Comparison of ENCODE assay signal across 21 mouse cellular contexts in the genomic region with DNA sequence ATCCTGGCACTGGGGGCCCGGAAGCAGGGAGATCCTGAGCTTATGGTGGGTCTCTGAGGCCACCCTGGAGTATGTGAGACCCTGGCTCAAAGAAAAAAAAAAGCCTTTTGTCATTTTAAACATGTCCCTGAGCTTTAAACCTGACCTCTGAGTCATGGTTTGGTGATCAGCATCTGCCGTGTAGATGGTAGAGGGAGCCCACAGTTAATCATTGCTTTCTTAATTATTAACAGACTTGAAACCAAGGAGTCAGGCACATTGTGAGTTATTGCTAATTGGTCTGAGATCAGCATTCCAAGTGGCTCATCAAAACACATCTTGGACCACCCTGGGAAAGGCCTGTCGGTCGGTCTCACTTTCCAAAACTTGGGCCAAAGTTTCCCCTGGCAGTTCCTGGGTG. TPM values are rescaled to one million over a fixed set of nuclear protein-coding genes. Genes with fewer than 3 reads are reported as not detected.
A peak's percentile ranks its signal among the peaks of the same experiment; 100 is the strongest.
DNase-seq lines count a peak whose midpoint lies in the region; ATAC-seq and TF ChIP-seq lines count a peak whose summit lies in the region.
"Had no signal": no experiment of that assay in that cellular context is flagged by ENCODE, and none has a peak within 500 bp of the region (broad histone marks: within the 10 kb centered on the region; RNA-seq: fewer than 3 reads in every experiment).

No protein-coding gene starts in this region.

- peak; percentile 9 for DNase-seq in kidney, adult 18-20 months
- no peak for DNase-seq in kidney, postnatal 25 days
- DNase-seq in ES-E14 (ENCODE audit: low read depth, low spot score): no peak
- DNase-seq in forebrain, postnatal 0 days: no peak
- DNase-seq in adrenal gland, postnatal 14 days: no peak
- DNase-seq: adrenal gland, adult 2 months; adrenal gland, postnatal 36 days; cerebellum, adult 2 months; cerebellum, postnatal 14 days; gastrocnemius, postnatal 14 days; heart, adult 2 months; heart, postnatal 14 days had no signal

- H3K4me3 ChIP-seq in ES-E14 (ENCODE audit: insufficient read depth in 1 of 2, low read depth in 1 of 2, low read length in 2 of 2, poor library complexity in 1 of 2, severe bottlenecking in 1 of 2): no peak overlapping the region
- H3K4me3 ChIP-seq in intestine, postnatal 0 days (ENCODE audit: low read depth, low read length): no peak overlapping the region
- H3K4me3 ChIP-seq in kidney, embryonic 16.5 days (ENCODE audit: low read length): no peak overlapping the region
- H3K4me3 ChIP-seq in hindbrain, embryonic 12.5 days: no peak overlapping the region
- no peak overlapping the region for H3K4me3 ChIP-seq in forebrain, postnatal 0 days (ENCODE audit: low read depth, low read length)
- H3K4me3 ChIP-seq: embryonic facial prominence, embryonic 12.5 days; forebrain, embryonic 15.5 days; heart, adult 2 months; heart, embryonic 15.5 days; hindbrain, embryonic 15.5 days had no signal

- H3K36me3 ChIP-seq in ES-E14 (ENCODE audit: control insufficient read depth, insufficient read depth, low read length, poor library complexity, severe bottlenecking): peaks cover 19% of the 10 kb centered on the region; the same call in 1 of the 2 replicates
- peaks cover 13% of the 10 kb centered on the region; the same call in 1 of the 2 replicates for H3K36me3 ChIP-seq in intestine, postnatal 0 days (ENCODE audit: control insufficient read depth, insufficient read depth)
- H3K36me3 ChIP-seq in kidney, embryonic 16.5 days (ENCODE audit: insufficient read depth, low read length): peaks cover 26% of the 10 kb centered on the region
- peaks cover 53% of the 10 kb centered on the region for H3K36me3 ChIP-seq in hindbrain, embryonic 12.5 days
- H3K36me3 ChIP-seq in forebrain, postnatal 0 days (ENCODE audit: insufficient read depth): peaks cover 48% of the 10 kb centered on the region

- no peaks in the 10 kb centered on the region for H3K9me3 ChIP-seq in ES-E14 (ENCODE audit: control insufficient read depth, insufficient read depth, low read depth, low read length)
- H3K9me3 ChIP-seq in intestine, postnatal 0 days (ENCODE audit: control insufficient read depth): no peaks in the 10 kb centered on the region
- no peaks in the 10 kb centered on the region for H3K9me3 ChIP-seq in kidney, embryonic 16.5 days (ENCODE audit: low read length)
- H3K9me3 ChIP-seq in hindbrain, embryonic 12.5 days (replicated peaks): no peaks in the 10 kb centered on the region
- H3K9me3 ChIP-seq in forebrain, postnatal 0 days (ENCODE audit: low read length): no peaks in the 10 kb centered on the region
- H3K9me3 ChIP-seq: embryonic facial prominence, embryonic 12.5 days; forebrain, embryonic 15.5 days; heart, embryonic 15.5 days; hindbrain, embryonic 15.5 days had no signal

- ATAC-seq in intestine, postnatal 0 days: 0 out of 2 replicates have a peak, but pooled peaks have one; percentile 10
- ATAC-seq in kidney, embryonic 16.5 days (ENCODE audit: low FRiP score, low TSS enrichment): peak; percentile 40; the same call in 1 of the 2 replicates
- ATAC-seq in hindbrain, embryonic 12.5 days (ENCODE audit: low FRiP score): no peak
- ATAC-seq in forebrain, postnatal 0 days: no peak
- ATAC-seq: forebrain, embryonic 15.5 days had no signal

- peak overlapping the region; percentile 46 for H3K4me2 ChIP-seq in intestine, postnatal 0 days (replicated peaks; ENCODE audit: low read depth)
- H3K4me2 ChIP-seq in kidney, embryonic 16.5 days (replicated peaks; ENCODE audit: low read depth, low read length): peak overlapping the region; percentile 26
- H3K4me2 ChIP-seq in hindbrain, embryonic 12.5 days (replicated peaks): no peak overlapping the region
- no peak overlapping the region for H3K4me2 ChIP-seq in forebrain, postnatal 0 days (ENCODE audit: low read depth)
- H3K4me2 ChIP-seq: embryonic facial prominence, embryonic 12.5 days; forebrain, embryonic 15.5 days; heart, embryonic 11.5 days; heart, embryonic 15.5 days; hindbrain, embryonic 15.5 days had no signal

- no peak overlapping the region for H3K27ac ChIP-seq in ES-E14 (ENCODE audit: insufficient read depth, low read depth, low read length, poor library complexity, severe bottlenecking)
- H3K27ac ChIP-seq in intestine, postnatal 0 days (ENCODE audit: low read depth, low read length): no peak overlapping the region
- H3K27ac ChIP-seq in kidney, embryonic 16.5 days (ENCODE audit: low read length): peak overlapping the region; percentile 91
- H3K27ac ChIP-seq in hindbrain, embryonic 12.5 days: no peak overlapping the region
- H3K27ac ChIP-seq in forebrain, postnatal 0 days (ENCODE audit: low read depth, low read length): no peak overlapping the region
- H3K27ac ChIP-seq: embryonic facial prominence, embryonic 12.5 days; forebrain, embryonic 15.5 days; heart, adult 2 months; heart, embryonic 15.5 days; hindbrain, embryonic 15.5 days had no signal

- WGBS in intestine, postnatal 0 days: 44% methylated on average over 4 of the region's 4 CpGs
- WGBS in kidney, embryonic 16.5 days: 24% methylated on average over 4 of the region's 4 CpGs
- WGBS in hindbrain, embryonic 12.5 days: 63% methylated on average over 4 of the region's 4 CpGs
- 29% methylated on average over 4 of the region's 4 CpGs for WGBS in forebrain, postnatal 0 days

- in situ Hi-C loops in ES-E14 (cut with MboI; ENCODE audit: low sequenced_read_pairs in 2 of 2, unreplicated experiment in 2 of 2): loop anchor here in 1 of 2 experiments (25.0 kb wide), 1 partner anchor 405 kb away; a partner anchor contains a TSS

- no peaks in the 10 kb centered on the region for H3K27me3 ChIP-seq in intestine, postnatal 0 days (replicated peaks; ENCODE audit: control insufficient read depth, insufficient read depth, low read length)
- no peaks in the 10 kb centered on the region for H3K27me3 ChIP-seq in kidney, embryonic 16.5 days (ENCODE audit: insufficient read depth, low read length)
- H3K27me3 ChIP-seq in hindbrain, embryonic 12.5 days: peaks cover 7% of the 10 kb centered on the region; the same call in 1 of the 2 replicates
- no peaks in the 10 kb centered on the region for H3K27me3 ChIP-seq in forebrain, postnatal 0 days (ENCODE audit: insufficient read depth, low read length)

- H3K4me1 ChIP-seq in ES-E14 (ENCODE audit: control insufficient read depth in 2 of 2, insufficient read depth in 2 of 2, low read length in 2 of 2, poor library complexity in 1 of 2): peaks cover 2 to 7% of the 10 kb centered on the region in 2 experiments; a peak in 1 of 4 replicates
- H3K4me1 ChIP-seq in intestine, postnatal 0 days (replicated peaks; ENCODE audit: control insufficient read depth, insufficient read depth, low read length): peaks cover 3% of the 10 kb centered on the region; the same call in 1 of the 2 replicates
- peaks cover 30% of the 10 kb centered on the region for H3K4me1 ChIP-seq in kidney, embryonic 16.5 days (ENCODE audit: insufficient read depth, low read length)
- H3K4me1 ChIP-seq in hindbrain, embryonic 12.5 days: no peaks in the 10 kb centered on the region
- H3K4me1 ChIP-seq in forebrain, postnatal 0 days (ENCODE audit: insufficient read depth): peaks cover 6% of the 10 kb centered on the region
- H3K4me1 ChIP-seq: embryonic facial prominence, embryonic 12.5 days had no signal

- TF ChIP-seq CTCF in intestine, postnatal 0 days (IDR thresholded peaks at IDR 0.05; ENCODE audit: low read depth): no peak
- no peak for TF ChIP-seq CTCF in forebrain, postnatal 0 days (IDR thresholded peaks at IDR 0.05; ENCODE audit: low read depth)

- H3K9ac ChIP-seq in ES-E14 (ENCODE audit: insufficient read depth, low read depth, low read length, poor library complexity, severe bottlenecking): no peak overlapping the region
- H3K9ac ChIP-seq in intestine, postnatal 0 days (ENCODE audit: low read depth, low read length): no peak overlapping the region
- peak overlapping the region; percentile 53; the same call in 1 of the 2 replicates for H3K9ac ChIP-seq in kidney, embryonic 16.5 days (replicated peaks; ENCODE audit: low read length)
- H3K9ac ChIP-seq in hindbrain, embryonic 12.5 days: no peak overlapping the region
- H3K9ac ChIP-seq in forebrain, postnatal 0 days: no peak overlapping the region
- H3K9ac ChIP-seq: embryonic facial prominence, embryonic 12.5 days; forebrain, embryonic 15.5 days; heart, embryonic 15.5 days; hindbrain, embryonic 15.5 days had no signal

RNA-seq across cellular contexts. Expression of a gene that starts 24.0 kb away (rescaled TPM):
- total RNA-seq in ES-E14 (2012; rRNA removed): 11.9 and 14.1 TPM in 2 replicates
- 6.6 and 7.5 TPM in 2 replicates for polyA plus RNA-seq in intestine, postnatal 0 days (2015; fragmentation: Nextera tagmentation; extraction: Ambion mirVana)
- polyA plus RNA-seq in kidney, embryonic 16.5 days (2015; fragmentation: Nextera tagmentation; extraction: Ambion mirVana): 13.5 and 16.4 TPM in 2 replicates
- polyA plus RNA-seq in hindbrain, embryonic 12.5 days (2016; fragmentation: Nextera tagmentation; extraction: Ambion mirVana): 60.2 and 63.0 TPM in 2 replicates
- total RNA-seq in forebrain, postnatal 0 days (2014; rRNA removed): 81.6 and 86.4 TPM in 2 replicates
- 47.5 and 51.7 TPM in 2 replicates for polyA plus RNA-seq in forebrain, postnatal 0 days (2015; fragmentation: Nextera tagmentation; extraction: Ambion mirVana)
- total RNA-seq in adrenal gland, postnatal 14 days (2021): 8.7 and 11.9 TPM in 2 replicates

RNA-seq across cellular contexts. Expression of a gene that starts 49.4 kb away (rescaled TPM):
- total RNA-seq in ES-E14 (2012; rRNA removed): 12.8 and 18.3 TPM in 2 replicates
- 16.8 and 18.7 TPM in 2 replicates for polyA plus RNA-seq in intestine, postnatal 0 days (2015; fragmentation: Nextera tagmentation; extraction: Ambion mirVana)
- polyA plus RNA-seq in kidney, embryonic 16.5 days (2015; fragmentation: Nextera tagmentation; extraction: Ambion mirVana): 26.4 and 28.6 TPM in 2 replicates
- polyA plus RNA-seq in hindbrain, embryonic 12.5 days (2016; fragmentation: Nextera tagmentation; extraction: Ambion mirVana): 23.2 and 24.3 TPM in 2 replicates
- 25.0 and 26.3 TPM in 2 replicates for total RNA-seq in forebrain, postnatal 0 days (2014; rRNA removed)
- polyA plus RNA-seq in forebrain, postnatal 0 days (2015; fragmentation: Nextera tagmentation; extraction: Ambion mirVana): 16.5 and 19.1 TPM in 2 replicates
- 44.2 and 44.8 TPM in 2 replicates for total RNA-seq in adrenal gland, postnatal 14 days (2021)

RNA-seq across cellular contexts. Expression of a gene that starts 53.8 kb away (rescaled TPM):
- 10.5 and 12.6 TPM in 2 replicates for total RNA-seq in ES-E14 (2012; rRNA removed)
- 8.6 and 9.0 TPM in 2 replicates for polyA plus RNA-seq in intestine, postnatal 0 days (2015; fragmentation: Nextera tagmentation; extraction: Ambion mirVana)
- polyA plus RNA-seq in kidney, embryonic 16.5 days (2015; fragmentation: Nextera tagmentation; extraction: Ambion mirVana): 5.5 and 6.4 TPM in 2 replicates
- polyA plus RNA-seq in hindbrain, embryonic 12.5 days (2016; fragmentation: Nextera tagmentation; extraction: Ambion mirVana): 10.2 and 10.7 TPM in 2 replicates
- 13.6 and 17.6 TPM in 2 replicates for total RNA-seq in forebrain, postnatal 0 days (2014; rRNA removed)
- polyA plus RNA-seq in forebrain, postnatal 0 days (2015; fragmentation: Nextera tagmentation; extraction: Ambion mirVana): 4.0 and 4.4 TPM in 2 replicates
- 8.6 and 9.6 TPM in 2 replicates for total RNA-seq in adrenal gland, postnatal 14 days (2021)

RNA-seq across cellular contexts. Expression of a gene that starts 55.3 kb away (rescaled TPM):
- 65.8 and 114 TPM in 2 replicates for total RNA-seq in ES-E14 (2012; rRNA removed)
- 40.7 and 43.7 TPM in 2 replicates for polyA plus RNA-seq in intestine, postnatal 0 days (2015; fragmentation: Nextera tagmentation; extraction: Ambion mirVana)
- 45.9 and 55.8 TPM in 2 replicates for polyA plus RNA-seq in kidney, embryonic 16.5 days (2015; fragmentation: Nextera tagmentation; extraction: Ambion mirVana)
- 8.7 and 8.9 TPM in 2 replicates for polyA plus RNA-seq in hindbrain, embryonic 12.5 days (2016; fragmentation: Nextera tagmentation; extraction: Ambion mirVana)
- 13.4 and 26.7 TPM in 2 replicates for total RNA-seq in forebrain, postnatal 0 days (2014; rRNA removed)
- polyA plus RNA-seq in forebrain, postnatal 0 days (2015; fragmentation: Nextera tagmentation; extraction: Ambion mirVana): 8.3 and 11.7 TPM in 2 replicates
- total RNA-seq in adrenal gland, postnatal 14 days (2021): 122 and 126 TPM in 2 replicates
- total RNA-seq: hematopoietic stem cell, adult 5-6 weeks had no signal

Comparison
In these comparisons a context has a peak if more than half of its experiments do, and no peak if none do; other contexts are left out.
1. ATAC-seq: peak in intestine, postnatal 0 days (single experiment) and kidney, embryonic 16.5 days (single experiment); none in hindbrain, embryonic 12.5 days (single experiment) and forebrain, postnatal 0 days (single experiment).
2. H3K4me2 ChIP-seq: peak in intestine, postnatal 0 days (single experiment) and kidney, embryonic 16.5 days (single experiment); none in hindbrain, embryonic 12.5 days (single experiment) and forebrain, postnatal 0 days (single experiment).